Mouse (Mus musculus) MEL (cell line): ENCODE measurements at regions not wholly inside any gene's neighbourhood (a gene's known extent, or its start where the extent isn't known, plus 50 kb on each side); places are given as distances from the start of the nearest gene placed in this dataset.

ENCODE experiments used
- DNase-seq: peaks from one replicate; pipeline ENCODE4 v3.0.0; 2011; ENCODE audit warnings: low read depth, low spot score
- H3K27ac ChIP-seq: 2 replicates; pipeline ENCODE4 v1.5.1; 2012; ENCODE audit warnings: low read depth, mild to moderate bottlenecking, control low read depth, low read length, moderate library complexity; ENCODE audit not compliant: control insufficient read depth
- H3K27me3 ChIP-seq, 2 experiments: fragments of 150-350 bp in 1 of 2; sonication (generic) in 1 of 2; 2 replicates each; pipeline ENCODE4 v1.6.1; 2012; ENCODE audit warnings: low read length in 2 of 2, mild to moderate bottlenecking in 2 of 2, improper control_type of control experiment in 1 of 2, moderate library complexity in 1 of 2; ENCODE audit not compliant: insufficient read depth in 2 of 2, control insufficient read depth in 1 of 2
- H3K36me3 ChIP-seq, 2 experiments: 2 replicates each; pipeline ENCODE4 v1.6.1; 2012 to 2014; ENCODE audit warnings: low read length in 2 of 2, improper control_type of control experiment in 1 of 2, inconsistent platforms in 1 of 2, mild to moderate bottlenecking in 1 of 2; ENCODE audit not compliant: insufficient read depth in 2 of 2, control insufficient read depth in 1 of 2
- H3K4me1 ChIP-seq, 2 experiments: fragments of 150-350 bp in 1 of 2; sonication (generic) in 1 of 2; 2 replicates each; pipeline ENCODE4 v1.6.1; 2012; ENCODE audit warnings: low read length in 2 of 2, improper control_type of control experiment in 1 of 2, mild to moderate bottlenecking in 1 of 2; ENCODE audit not compliant: insufficient read depth in 2 of 2, control insufficient read depth in 1 of 2
- H3K4me3 ChIP-seq, 2 experiments: fragments of 150-350 bp in 1 of 2; sonication (generic) in 1 of 2; 2 replicates each; pipeline ENCODE4 v1.5.1; 2012; ENCODE audit warnings: low read depth in 2 of 2, low read length in 2 of 2, mild to moderate bottlenecking in 2 of 2, moderate library complexity in 2 of 2, control low read depth in 1 of 2, improper control_type of control experiment in 1 of 2; ENCODE audit not compliant: control insufficient read depth in 1 of 2, insufficient read depth in 1 of 2
- H3K79me2 ChIP-seq: 2 replicates; pipeline ENCODE4 v1.6.1; 2012; ENCODE audit warnings: mild to moderate bottlenecking, low read length, moderate library complexity; ENCODE audit not compliant: control insufficient read depth, poor library complexity, insufficient read depth
- H3K9ac ChIP-seq: 2 replicates; pipeline ENCODE4 v1.6.1; 2012; ENCODE audit warnings: low read depth, mild to moderate bottlenecking, control low read depth, low read length, moderate library complexity; ENCODE audit not compliant: control insufficient read depth, poor library complexity, severe bottlenecking
- H3K9me3 ChIP-seq: fragments of 150-350 bp; sonication (generic); replicated peaks from 2 replicates; pipeline ENCODE4 v1.6.1; 2012; ENCODE audit warnings: mild to moderate bottlenecking, low read length, improper control_type of control experiment, moderate library complexity; ENCODE audit not compliant: insufficient read depth
- CHD2 ChIP-seq: IDR thresholded peaks from 2 replicates; pipeline ENCODE4 v1.6.1; 2011; ENCODE audit warnings: low read length, improper control_type of control experiment
- CTCF ChIP-seq, 3 experiments: IDR thresholded peaks in 2 of 3; conservative IDR thresholded peaks in 1 of 3; 2 replicates each; pipeline ENCODE4 v1.5.1; 2011 to 2012; ENCODE audit warnings: low read length in 3 of 3, low read depth in 2 of 3, mild to moderate bottlenecking in 2 of 3, improper control_type of control experiment in 1 of 3, inconsistent platforms in 1 of 3, mixed read lengths in 1 of 3, moderate library complexity in 1 of 3; ENCODE audit not compliant: control insufficient read depth in 1 of 3, insufficient read depth in 1 of 3, poor library complexity in 1 of 3, severe bottlenecking in 1 of 3
- GABPA ChIP-seq: IDR thresholded peaks from 2 replicates; pipeline ENCODE4 v1.6.1; 2012; ENCODE audit warnings: low read depth, mild to moderate bottlenecking, inconsistent platforms, low read length, improper control_type of control experiment, moderate library complexity
- GATA1 ChIP-seq: IDR thresholded peaks from 2 replicates; pipeline ENCODE4 v1.6.1; 2011; ENCODE audit warnings: low read depth, low read length, improper control_type of control experiment
- MAX ChIP-seq: IDR thresholded peaks from 2 replicates; pipeline ENCODE4 v1.6.1; 2011; ENCODE audit warnings: low read length, improper control_type of control experiment
- MEF2A ChIP-seq: IDR thresholded peaks from 2 replicates; pipeline ENCODE4 v1.6.1; 2014; ENCODE audit warnings: low read depth, mild to moderate bottlenecking, inconsistent platforms, low read length, improper control_type of control experiment; ENCODE audit not compliant: poor library complexity, insufficient replicate concordance, severe bottlenecking; ENCODE audit errors: extremely low read depth
- NRF1 ChIP-seq: IDR thresholded peaks from 2 replicates; pipeline ENCODE4 v1.6.1; 2014; ENCODE audit warnings: low read depth, mild to moderate bottlenecking, inconsistent platforms, low read length, improper control_type of control experiment, moderate library complexity; ENCODE audit not compliant: poor library complexity, insufficient read depth, severe bottlenecking
- POLR2A ChIP-seq, 2 experiments: IDR thresholded peaks; 2 replicates each; pipeline ENCODE4 v1.6.1; 2011 to 2012; ENCODE audit warnings: low read length in 2 of 2, mild to moderate bottlenecking in 2 of 2, control low read depth in 1 of 2, improper control_type of control experiment in 1 of 2, low read depth in 1 of 2, moderate library complexity in 1 of 2; ENCODE audit not compliant: control insufficient read depth in 1 of 2, insufficient read depth in 1 of 2, poor library complexity in 1 of 2
- POLR2AphosphoS5 ChIP-seq: IDR thresholded peaks from 2 replicates; pipeline ENCODE4 v1.6.1; 2012; ENCODE audit warnings: low read depth, borderline replicate concordance, mild to moderate bottlenecking, inconsistent platforms, low read length, moderate library complexity, mixed read lengths
- RAD21 ChIP-seq: IDR thresholded peaks from 2 replicates; pipeline ENCODE4 v1.6.1; 2011; ENCODE audit warnings: mild to moderate bottlenecking, low read depth, low read length, improper control_type of control experiment
- SMC3 ChIP-seq: IDR thresholded peaks from 2 replicates; pipeline ENCODE4 v1.6.1; 2011; ENCODE audit warnings: low read depth, low read length, improper control_type of control experiment
- TAL1 ChIP-seq: IDR thresholded peaks from 2 replicates; pipeline ENCODE4 v1.6.1; 2012; ENCODE audit warnings: mild to moderate bottlenecking, inconsistent platforms, low read length, moderate library complexity, mixed read lengths
- TBP ChIP-seq: IDR thresholded peaks from 2 replicates; pipeline ENCODE4 v1.8.0; 2011; ENCODE audit warnings: low read depth, low read length, improper control_type of control experiment
- USF2 ChIP-seq, 2 experiments: IDR thresholded peaks; 2 replicates each; pipeline ENCODE4 v1.6.1; 2011 to 2012; ENCODE audit warnings: improper control_type of control experiment in 2 of 2, low read length in 2 of 2, borderline replicate concordance in 1 of 2, inconsistent platforms in 1 of 2, low read depth in 1 of 2, mild to moderate bottlenecking in 1 of 2; ENCODE audit not compliant: insufficient read depth in 1 of 2

GRCm38 (mm10) chr1:128810094-128810493 lies 218.0 kb upstream of the Cxcr4 start:
- TF ChIP-seq GATA1 (no peak), MEF2A (no peak), TAL1 (no peak), POLR2A (IDR thresholded peaks at IDR 0.05; ENCODE audit: control insufficient read depth in 1 of 2, insufficient read depth in 1 of 2, low read depth in 1 of 2, low read length in 2 of 2, poor library complexity in 1 of 2) (no peak), NRF1 (no peak)
- no peaks in the 10 kb centered on the region; a peak in 3 of 4 replicates for H3K27me3 ChIP-seq

GRCm38 (mm10) chr1:128809601-128810000 lies 217.5 kb upstream of the Cxcr4 start:
- DNase-seq = no peak
- no peak overlapping the region for H3K9ac ChIP-seq

More at GRCm38 (mm10) chr1:128810094-128810493, 218.0 kb upstream of the Cxcr4 start:
- Histone ChIP-seq H3K27ac (no peak overlapping the region), H3K79me2 (no peaks in the 10 kb centered on the region), H3K9ac (no peak overlapping the region), H3K36me3 (no peaks in the 10 kb centered on the region), H3K4me3 (no peak overlapping the region), H3K4me1 (no peaks in the 10 kb centered on the region), H3K9me3 (no peaks in the 10 kb centered on the region)
- no peak for DNase-seq

GRCm38 (mm10) chr1:128808599-128808998 lies 216.5 kb upstream of the Cxcr4 start:
- H3K9me3 ChIP-seq = no peaks in the 10 kb centered on the region
- no peak overlapping the region for H3K27ac ChIP-seq
- no peak for DNase-seq
- no peaks in the 10 kb centered on the region for H3K4me1 ChIP-seq
- no peak overlapping the region for H3K9ac ChIP-seq
- H3K36me3 ChIP-seq = no peaks in the 10 kb centered on the region
- H3K4me3 ChIP-seq = no peak overlapping the region
- H3K27me3 ChIP-seq = no peaks in the 10 kb centered on the region; a peak in 3 of 4 replicates
- TF ChIP-seq TBP (no peak), SMC3 (no peak)
- no peaks in the 10 kb centered on the region for H3K79me2 ChIP-seq

More at GRCm38 (mm10) chr1:128809601-128810000, 217.5 kb upstream of the Cxcr4 start:
- H3K27ac ChIP-seq = no peak overlapping the region
- H3K9me3 ChIP-seq = no peaks in the 10 kb centered on the region
- no peaks in the 10 kb centered on the region; a peak in 3 of 4 replicates for H3K27me3 ChIP-seq
- no peak overlapping the region for H3K4me3 ChIP-seq
- no peaks in the 10 kb centered on the region for H3K79me2 ChIP-seq
- H3K36me3 ChIP-seq = no peaks in the 10 kb centered on the region
- TF ChIP-seq GABPA (no peak), USF2 (IDR thresholded peaks at IDR 0.05; ENCODE audit: borderline replicate concordance in 1 of 2, insufficient read depth in 1 of 2, low read depth in 1 of 2, low read length in 2 of 2) (no peak), CHD2 (no peak), NRF1 (no peak), RAD21 (no peak), GATA1 (no peak), CTCF (IDR thresholded peaks at IDR 0.05 in 2 of 3, conservative IDR thresholded peaks at IDR 0.05 in 1 of 3; ENCODE audit: control insufficient read depth in 1 of 3, insufficient read depth in 1 of 3, low read depth in 2 of 3, low read length in 3 of 3, poor library complexity in 1 of 3, severe bottlenecking in 1 of 3) (no peak), POLR2AphosphoS5 (no peak), MAX (no peak)
- H3K4me1 ChIP-seq = no peaks in the 10 kb centered on the region
